Mouse (Mus musculus) c-Kit-positive CD71-negative TER-119-negative erythroid progenitor cells, embryonic 14.5 days (primary cell): Measurements from ENCODE around the gene Slc27a5.

ENCODE experiments used
- DNase-seq: peaks from one replicate; pipeline ENCODE4 v3.0.0-alpha.2; 2013; ENCODE audit warnings: low read depth

Gene Slc27a5

DNA sequence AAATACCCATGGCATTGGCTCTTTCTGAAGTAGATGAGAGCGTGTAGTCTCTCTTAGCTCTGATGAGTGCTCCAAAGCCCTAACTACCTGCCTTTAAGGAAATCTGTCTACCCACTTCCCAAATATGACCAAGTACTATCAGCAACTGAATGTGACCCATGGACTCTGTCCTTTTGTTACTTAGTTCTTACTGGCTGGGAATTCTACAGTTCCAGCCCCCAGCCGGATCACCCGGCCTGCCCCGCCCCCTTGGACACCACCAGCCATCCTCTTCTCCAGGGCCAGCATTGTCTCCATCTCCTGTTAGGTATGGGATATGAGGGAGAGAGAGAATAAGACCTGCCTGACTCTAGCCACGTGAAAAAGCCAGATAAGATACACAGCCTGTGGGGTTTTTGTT, at the start of gene Slc27a5:
Gene Slc27a5, minus strand, starts transcription at position 140 of the 400 bp plus-strand sequence.
- DNase-seq: no peak

DNA sequence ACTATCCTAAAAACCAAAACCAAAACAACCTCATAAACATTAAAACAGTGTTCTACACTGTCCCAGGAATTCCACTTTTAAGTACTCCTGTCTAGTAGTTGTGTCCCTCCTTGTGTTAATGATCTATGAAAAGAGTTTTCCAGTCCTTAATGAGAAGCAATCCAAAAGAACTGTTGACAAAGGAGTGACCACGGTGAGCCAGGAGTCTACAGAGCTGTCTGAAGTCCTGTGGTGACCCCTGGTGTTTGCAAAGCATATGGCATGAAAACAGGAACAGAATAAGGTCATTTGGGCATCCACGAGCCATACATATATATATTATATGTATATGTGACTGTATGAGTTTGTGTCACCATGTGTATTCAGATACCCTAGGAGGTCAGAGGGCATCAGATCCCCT, 48.1 kb upstream of the Slc27a5 start:
- no peak for DNase-seq

DNA sequence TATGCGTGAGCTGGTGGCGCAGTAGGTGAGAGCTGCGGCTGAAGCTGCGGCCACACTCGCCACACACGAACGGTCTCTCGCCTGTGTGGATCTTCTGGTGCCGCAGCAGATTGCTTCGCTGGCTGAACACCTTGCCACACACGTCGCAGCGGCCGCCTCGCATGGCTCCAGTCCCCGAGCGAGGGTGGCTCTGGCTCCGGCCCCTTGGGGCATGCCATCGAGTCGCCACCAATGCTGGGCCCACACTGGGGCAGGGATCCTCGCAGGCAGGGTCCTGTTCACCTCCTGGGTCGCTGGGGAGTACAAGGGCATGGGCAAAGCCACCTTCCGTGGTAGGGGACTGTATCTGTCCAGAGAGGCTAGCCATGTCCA, 46.2 kb upstream of the Slc27a5 start:
- no peak for DNase-seq

GRCm38 (mm10) chr7:13043445-13044253, 45.7 kb upstream of the Slc27a5 start:
- DNase-seq: no peak

GRCm38 (mm10) chr7:13043120-13043444, 45.1 kb upstream of the Slc27a5 start:
- DNase-seq: no peak

- DNase-seq: no peak
Observed at GRCm38 (mm10) chr7:13042511-13042910, 44.5 kb upstream of the Slc27a5 start.

- no peak for DNase-seq
Observed at GRCm38 (mm10) chr7:13041256-13041655, 43.3 kb upstream of the Slc27a5 start.

- DNase-seq: no peak
Observed at GRCm38 (mm10) chr7:13039181-13039580, 41.2 kb upstream of the Slc27a5 start.

DNA sequence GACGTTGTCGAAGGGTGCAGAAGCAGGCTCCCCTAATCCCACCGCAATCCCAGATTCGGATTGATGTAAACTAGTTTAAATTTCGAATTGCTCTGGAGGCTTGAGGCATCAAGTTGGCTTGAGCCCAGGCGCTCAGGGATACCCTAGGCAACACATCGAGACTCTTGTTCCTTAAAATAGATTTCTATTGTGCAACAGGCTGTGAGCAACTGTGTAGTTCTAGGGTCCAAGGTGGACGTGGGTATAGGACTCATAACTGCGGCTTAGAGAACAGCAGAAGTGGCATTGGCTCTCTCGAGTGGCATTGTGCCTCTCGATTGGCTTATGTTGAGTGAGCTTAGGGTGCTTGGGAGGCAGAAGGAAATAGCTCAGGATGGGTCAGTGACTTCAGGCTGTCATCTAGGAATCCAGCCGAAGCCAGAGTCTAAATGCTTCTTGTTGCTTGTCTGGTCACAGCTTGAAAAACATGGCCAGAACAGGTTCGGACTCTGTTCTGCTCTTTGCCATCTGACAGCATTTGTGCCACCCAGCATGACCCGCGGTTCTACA, 40.7 kb upstream of the Slc27a5 start:
- no peak for DNase-seq

- peak; percentile 99 for DNase-seq
Observed at GRCm38 (mm10) chr7:13037901-13038555, 40.0 kb upstream of the Slc27a5 start, which contains the start of gene Ube2m. Ube2m (minus strand) TSS chr7:13038275.

DNA sequence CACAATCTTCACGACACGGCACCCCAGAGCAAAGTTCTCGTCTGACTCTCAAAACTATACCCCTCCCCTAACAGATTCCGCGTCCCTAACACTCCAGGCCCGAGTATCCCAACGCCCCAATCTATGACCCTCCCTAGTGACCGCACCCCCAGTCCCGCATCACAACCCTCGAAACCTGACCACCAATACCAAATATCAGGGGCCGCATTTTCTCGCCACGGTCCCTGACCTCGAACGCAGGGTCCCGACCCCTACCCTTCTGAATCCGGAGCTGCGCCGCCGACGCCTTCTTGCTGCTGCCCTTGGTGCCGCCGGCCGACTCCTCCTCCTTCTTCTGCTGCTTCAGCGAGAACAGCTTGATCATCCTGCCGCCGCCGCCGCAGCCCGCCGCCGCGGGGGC, 39.4 kb upstream of the Slc27a5 start:
- no peak for DNase-seq

DNA sequence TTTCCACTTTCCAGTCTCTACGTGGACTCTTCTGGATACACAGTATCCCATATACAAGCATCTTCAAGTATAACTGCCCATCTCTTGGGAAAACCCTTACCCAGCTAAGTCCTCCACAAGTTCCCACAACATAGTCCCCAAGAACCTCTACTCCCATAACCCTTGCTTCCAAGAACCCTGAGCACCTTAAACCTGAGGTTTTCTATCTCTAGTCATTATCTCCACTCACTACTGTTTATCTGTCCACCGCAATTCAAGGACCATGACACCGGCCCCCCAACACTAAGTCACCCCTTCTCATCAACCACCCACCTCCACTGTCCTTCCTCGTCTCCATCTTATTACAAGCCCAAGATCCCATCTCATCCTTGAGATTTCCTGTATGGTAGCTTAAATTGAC, 38.8 kb upstream of the Slc27a5 start:
- no peak for DNase-seq

DNA sequence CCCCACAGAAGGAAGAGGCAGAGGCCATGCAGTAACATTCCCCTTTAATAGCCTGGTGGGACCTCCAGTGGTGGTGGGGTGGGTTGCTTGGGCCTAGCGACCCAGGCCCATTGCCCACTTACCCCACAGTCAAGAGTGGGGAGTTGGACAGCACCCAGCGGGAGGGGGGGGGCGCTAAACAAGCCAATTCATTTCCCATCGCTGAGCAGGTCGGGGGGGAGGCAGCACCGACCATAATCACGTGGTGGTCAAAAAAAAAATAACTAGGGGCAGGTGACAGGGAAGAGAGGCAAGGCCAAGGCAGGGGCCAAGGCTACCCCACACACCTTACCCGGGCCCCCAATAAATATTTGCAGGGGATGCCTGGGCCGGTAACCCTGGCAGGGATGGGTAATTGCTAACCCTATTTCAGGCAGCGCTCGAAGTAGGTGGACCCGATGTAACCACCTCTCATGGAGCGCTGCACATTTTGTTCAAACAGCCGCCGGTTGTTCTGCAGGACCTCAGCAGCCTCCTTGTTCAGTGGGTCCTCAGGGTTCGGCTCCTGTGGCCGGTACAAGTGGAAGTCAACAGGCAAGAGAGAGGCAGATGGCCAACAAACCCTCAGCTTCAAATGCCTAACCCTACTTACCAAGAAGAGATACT, 37.3 kb upstream of the Slc27a5 start:
- no peak for DNase-seq

- peak; percentile 94 for DNase-seq
Observed at GRCm38 (mm10) chr7:13034148-13034977, 36.4 kb upstream of the Slc27a5 start, which contains the start of gene Chmp2a. Chmp2a (minus strand) TSS chr7:13034807.

- DNase-seq: no peak
Observed at GRCm38 (mm10) chr7:13033451-13034147, 35.6 kb upstream of the Slc27a5 start.

- DNase-seq: no peak
Observed at GRCm38 (mm10) chr7:13032541-13032940, 34.5 kb upstream of the Slc27a5 start.

GRCm38 (mm10) chr7:13031983-13032382, 34.0 kb upstream of the Slc27a5 start:
- DNase-seq: no peak

- DNase-seq: no peak
Observed at GRCm38 (mm10) chr7:13031069-13031468, 33.1 kb upstream of the Slc27a5 start.

GRCm38 (mm10) chr7:13028986-13029385, 31.0 kb upstream of the Slc27a5 start:
- DNase-seq: no peak

GRCm38 (mm10) chr7:13025511-13026112, 27.6 kb upstream of the Slc27a5 start:
- no peak for DNase-seq

DNA sequence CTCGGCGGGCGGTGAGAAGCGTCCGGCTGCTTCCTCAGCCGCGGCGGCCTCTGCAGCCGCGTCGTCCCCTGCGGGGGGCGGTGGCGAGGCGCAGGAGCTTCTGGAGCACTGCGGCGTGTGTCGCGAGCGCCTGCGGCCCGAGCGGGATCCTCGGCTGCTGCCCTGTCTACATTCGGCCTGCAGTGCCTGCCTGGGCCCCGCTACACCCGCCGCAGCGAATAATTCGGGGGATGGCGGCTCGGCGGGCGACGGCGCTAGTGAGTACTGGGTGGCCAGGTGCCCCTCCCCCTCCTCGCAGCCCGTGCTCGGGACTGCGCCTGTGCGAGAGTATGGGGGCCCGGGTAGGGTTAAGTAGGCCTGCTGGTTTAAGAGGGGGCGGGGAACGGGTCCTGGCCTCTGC, 26.8 kb upstream of the Slc27a5 start:
- no peak for DNase-seq
